Mouse (Mus musculus) heart, adult 8-10 months (tissue): ENCODE measurements at regions not wholly inside any gene's neighbourhood (a gene's known extent, or its start where the extent isn't known, plus 50 kb on each side); places are given as distances from the start of the nearest gene placed in this dataset.
"Not testable (repeated sequence)": the region's sequence is repeated elsewhere in the genome, so short reads cannot be mapped to it uniquely, and the experiment has no call there.

Source experiments
- DNase-seq: peaks from one replicate; pipeline ENCODE4 v3.0.0; 2022; ENCODE audit warnings: low spot score

DNA sequence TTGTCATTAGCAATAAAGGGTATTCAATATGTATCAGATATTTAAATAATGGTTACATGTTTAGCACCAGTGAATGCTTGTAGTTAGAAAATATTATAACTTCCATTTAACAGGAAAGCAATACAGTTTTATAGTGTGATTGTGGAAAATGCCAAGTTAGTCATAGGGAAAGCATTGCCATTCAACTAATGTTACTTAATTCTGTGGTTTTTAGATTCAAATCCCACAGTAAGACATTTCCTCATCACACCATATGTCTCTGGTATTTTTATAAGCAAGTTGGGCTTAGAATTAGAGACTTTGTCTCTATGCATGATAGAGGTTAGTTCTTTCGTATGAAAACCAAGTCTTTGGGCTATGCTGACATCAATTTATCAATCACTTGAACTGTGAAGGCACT, 133.0 kb downstream of the Prr30 start:
- no peak for DNase-seq

DNA sequence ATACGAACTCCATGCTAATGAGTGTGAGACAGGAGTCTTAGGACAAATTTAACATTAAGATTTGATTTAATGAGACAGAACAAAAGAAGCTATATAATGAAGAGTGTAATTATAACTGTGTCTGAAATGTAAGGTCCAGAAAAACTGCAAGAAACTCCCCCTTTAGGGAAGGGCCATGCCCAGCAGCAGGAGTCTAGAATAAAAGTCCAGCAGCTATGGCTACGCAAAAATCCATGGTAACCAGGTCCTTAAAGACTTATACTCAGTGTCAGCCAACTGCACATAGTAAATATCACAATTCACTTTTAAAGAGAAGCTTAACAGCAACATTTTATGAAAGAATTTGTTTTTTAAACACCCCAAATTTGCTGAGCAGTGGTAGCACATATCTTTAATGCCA, 143.3 kb downstream of the Prr30 start:
- DNase-seq = no peak

DNA sequence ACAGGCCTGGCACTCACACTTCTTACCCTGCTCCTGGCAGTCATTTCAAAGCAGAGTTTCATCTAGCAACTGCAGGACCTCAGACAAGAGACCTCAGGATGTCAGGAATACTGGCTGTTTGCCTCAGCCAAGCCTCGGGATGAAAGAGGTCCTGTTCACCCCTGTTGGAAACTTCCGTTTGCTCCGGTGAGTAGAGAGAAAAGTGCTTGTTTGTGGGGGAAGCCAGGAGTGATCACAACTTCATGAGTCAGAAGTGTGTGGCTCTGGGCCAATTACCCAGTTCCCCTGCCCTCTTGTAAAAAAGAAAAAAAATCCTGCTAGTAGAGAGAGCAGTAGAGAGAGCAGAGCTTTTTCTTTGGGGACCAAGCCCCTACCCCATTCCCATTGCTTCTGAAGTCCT, 144.2 kb downstream of the Prr30 start:
- DNase-seq = no peak

DNA sequence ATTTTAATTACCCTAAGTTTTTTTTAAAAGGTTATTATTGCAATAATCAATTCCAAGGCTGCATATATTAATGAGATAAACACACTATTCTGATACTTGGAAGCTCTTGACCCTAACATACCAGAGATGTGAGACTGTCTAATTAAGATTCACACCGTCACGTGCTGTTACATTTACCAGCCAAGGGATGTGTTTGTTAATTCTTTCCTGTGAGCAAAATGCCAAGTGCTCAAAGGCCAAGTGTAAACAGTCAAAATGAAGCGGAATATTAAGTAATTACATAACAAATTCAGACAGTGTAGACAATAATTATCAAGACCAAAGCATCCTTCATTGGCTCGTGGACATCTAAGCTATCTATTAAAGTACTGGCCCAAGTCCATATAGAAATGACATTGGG, 145.3 kb downstream of the Prr30 start:
- DNase-seq = no peak

DNA sequence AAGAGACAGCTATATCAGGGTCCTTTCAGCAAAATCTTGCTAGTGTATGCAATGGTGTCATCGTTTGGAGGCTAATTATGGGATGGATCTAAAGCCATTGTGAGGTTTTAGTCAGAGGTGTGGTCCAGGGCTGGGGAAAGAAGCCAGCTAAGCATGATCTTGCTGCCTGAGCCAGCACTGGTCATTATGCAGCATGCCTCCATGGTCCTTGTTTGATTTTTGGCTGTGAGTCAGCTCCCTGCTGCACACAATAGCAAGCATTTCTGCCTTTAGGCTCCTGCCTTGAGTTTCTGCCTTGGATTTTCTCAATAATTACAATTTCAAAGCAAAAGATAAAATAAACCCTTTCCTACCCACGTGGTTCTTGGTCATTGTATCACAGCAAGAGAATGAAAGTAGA, 147.4 kb downstream of the Prr30 start:
- no peak for DNase-seq

DNA sequence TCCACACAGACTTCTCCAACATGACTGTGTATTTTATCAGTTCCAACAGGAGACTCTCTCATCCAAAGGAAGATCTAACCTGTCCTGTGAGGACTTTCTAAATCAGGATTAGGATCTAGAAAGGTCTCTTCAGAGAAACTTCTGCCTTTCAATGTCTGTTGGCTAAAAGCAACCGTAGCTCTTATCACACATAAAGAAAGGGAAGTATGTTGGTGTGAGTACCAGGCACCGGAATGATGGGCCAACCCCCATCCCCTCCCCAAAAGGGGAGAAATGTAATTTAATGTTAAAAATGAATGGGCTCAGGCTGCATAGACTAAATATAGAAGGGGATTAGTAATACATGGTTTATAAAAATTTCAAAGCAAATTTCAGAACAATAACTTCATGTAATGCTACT, 149.9 kb downstream of the Prr30 start:
- no peak for DNase-seq

DNA sequence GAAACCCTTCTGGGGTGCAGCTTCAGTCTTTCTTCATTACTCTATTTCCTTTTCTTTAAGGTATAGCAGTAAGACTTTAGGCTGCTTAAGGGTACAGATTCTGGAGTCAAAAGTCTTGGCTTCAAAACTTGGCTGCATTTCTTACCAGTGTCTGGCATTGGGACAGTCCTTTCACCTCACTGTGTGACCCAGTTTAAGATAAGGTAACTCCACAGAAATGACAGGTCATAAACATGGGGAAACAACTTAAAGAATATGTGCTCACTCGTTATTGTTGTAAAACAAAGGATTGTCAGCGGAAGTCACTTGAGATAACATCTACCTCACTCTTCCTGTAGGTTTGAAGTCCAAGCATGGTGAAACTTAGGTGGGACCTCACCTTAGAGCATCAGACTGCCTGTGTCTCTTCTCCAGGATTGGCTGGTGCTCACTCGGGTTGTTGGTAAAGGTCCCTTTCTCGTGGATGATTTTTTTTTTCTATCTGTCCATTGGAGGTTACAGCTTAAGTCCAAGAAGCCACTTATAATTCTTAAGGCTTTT, 150.4 kb downstream of the Prr30 start:
- DNase-seq = no peak

DNA sequence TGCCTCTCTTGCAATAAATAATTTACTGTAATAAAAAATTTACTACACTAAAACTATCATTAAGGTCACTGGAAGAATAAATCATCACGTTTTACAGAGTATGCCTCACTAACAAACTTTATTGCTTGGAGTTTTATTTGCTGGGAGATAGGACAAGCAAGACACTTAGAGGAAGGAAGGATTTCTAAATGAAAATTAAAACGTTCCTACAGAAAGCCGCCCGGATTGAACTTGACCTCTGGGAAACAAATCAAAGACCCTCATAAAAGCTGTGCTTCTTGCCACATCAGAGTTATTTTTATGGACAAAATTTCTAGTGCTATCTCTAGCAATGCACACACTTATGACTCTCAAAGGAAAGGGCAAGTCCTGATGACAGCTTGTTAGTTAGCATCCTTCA, 156.6 kb downstream of the Prr30 start:
- DNase-seq = no peak

DNA sequence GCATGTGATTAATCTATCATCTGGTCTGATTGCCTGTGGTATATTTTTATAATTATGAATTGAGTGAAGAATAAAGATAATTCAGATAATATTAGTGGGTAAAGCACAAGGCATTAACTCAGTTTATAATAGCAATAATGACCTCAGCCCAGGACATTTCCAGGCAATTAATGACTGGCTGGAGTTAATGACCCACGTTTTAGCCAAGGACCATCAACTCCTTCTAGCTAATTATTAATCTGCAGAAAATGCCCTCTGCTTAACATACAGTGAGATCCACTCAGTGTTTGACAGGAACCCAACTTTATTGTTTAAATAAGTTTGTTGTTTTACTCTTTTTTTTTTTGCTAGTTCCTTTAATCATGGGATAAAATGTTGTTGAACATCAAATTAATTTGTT, 199.1 kb downstream of the Prr30 start:
- DNase-seq = no peak

DNA sequence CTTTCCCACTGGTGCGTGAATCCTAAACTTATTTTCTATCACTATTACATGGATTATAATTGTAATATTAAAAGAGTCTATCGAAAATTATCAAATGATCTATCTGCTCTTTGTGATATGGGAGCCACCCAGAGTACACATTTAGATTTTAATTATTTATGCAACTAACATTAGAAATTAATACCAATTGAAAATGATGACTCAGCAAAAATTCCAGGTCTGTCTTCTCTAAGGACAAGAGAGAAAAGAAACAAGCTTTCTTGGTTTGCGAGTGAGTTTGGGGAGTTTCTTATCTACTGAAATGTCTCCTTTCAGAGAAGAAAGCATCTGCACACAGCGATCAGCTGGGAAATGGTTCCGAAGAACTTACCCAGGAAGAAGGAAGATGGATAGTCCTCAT, 219.4 kb downstream of the Prr30 start:
- no peak for DNase-seq

DNA sequence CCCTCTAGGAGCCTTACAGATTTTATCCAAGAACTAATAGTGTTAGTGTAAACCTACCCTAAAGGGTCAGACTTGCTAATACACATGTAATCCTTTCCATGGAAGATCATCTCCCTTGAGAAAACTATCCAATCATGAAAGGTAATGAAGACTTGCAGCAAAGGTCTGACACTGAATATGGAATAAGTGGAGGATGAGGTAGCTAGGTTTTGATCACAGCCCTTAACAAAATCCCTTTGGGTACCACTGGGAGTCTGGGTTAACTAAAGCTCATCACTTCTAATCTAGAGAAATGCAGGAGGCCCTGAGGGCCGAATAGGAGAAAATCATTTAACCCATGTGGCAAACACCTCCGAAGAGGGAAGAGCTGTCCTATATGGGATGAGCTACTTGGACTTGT, 221.6 kb downstream of the Prr30 start:
- no peak for DNase-seq

DNA sequence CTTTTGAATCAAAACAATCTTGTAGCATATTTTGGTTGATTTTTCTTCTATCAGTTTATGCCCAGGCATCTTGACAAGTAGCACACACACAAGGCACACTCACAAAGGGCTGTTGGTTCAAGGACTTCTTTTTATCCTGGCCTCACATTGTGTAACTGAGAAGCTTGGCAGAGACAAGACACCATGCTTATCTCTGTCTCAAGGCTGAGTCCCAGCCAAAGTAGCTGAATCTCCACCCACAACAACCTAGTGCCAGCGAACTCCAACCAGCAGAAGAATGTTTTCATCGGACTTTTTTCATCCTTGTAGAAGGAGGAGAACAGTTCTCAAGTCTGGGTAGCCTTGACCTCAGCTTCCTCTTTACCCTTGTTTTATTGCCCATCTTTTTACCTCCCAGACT, 229.2 kb downstream of the Prr30 start:
- DNase-seq = peak; percentile 67

DNA sequence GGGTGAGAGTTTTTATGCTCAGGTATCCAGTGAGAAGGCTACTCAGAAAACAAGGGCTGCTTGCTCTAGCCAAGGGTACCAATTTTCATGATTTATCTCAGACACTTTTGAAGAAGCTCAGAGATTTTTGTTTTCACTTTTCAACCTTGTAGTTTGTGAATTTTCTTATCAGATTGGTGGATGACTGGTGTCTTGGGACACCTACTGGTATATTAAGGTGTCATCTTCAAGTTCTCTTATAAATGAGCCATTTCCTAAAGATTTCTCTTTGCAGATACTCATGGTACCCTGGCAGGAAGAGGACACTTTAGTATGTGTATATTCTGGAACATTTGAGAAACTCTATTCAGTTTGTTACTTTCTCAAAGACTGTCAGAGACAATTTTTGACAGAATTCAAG, 239.9 kb downstream of the Prr30 start:
- no peak for DNase-seq

DNA sequence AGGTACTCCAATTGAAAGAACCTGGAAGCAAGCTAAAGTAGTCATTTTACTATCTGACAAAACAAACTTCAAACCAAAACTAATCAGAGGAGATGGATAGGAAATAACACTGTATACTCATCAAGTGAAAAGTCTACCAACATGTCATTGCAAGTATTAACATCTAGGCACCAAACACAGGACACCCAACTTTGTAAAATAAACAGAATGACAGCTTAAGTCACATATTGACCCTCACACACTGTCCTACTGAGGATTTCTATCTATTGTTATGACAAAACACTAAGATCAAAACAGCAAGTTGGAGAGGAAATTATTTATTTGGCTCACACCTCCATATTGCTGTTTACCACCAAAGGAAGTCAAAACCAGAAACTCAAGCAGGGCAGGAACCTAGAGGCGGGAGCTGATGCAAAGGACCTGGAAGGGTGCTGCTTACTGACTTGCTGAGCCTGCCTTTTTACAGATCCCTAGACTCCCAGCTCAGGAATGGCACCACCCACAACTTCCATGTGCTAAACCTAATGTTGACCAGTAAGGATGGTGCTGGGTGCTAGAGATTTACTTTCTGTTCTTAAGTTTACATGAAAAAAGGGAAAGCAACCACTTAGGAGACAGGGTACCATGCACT, 244.2 kb downstream of the Prr30 start:
- no peak for DNase-seq

DNA sequence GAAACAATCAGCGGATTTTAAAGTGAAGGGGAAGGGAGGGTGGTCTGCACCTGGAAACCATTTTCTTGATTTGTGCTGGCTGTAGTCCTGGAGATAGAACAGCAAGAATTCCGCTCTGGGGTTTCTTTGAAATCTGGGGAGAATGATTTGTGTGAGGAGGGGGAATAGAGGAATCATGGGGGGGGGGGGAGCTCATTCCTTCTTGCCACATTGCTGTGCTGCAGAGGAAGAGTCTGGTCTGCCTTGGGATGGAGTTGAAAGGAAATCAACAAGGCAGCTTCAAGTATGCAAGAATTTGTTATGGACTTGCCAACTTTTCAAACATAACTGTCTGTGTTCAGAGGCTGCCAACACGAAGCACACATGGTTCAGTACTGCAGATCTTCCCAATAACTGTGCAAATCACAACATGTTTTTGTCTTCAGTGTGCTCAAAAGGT, 249.4 kb downstream of the Prr30 start:
- no peak for DNase-seq

DNA sequence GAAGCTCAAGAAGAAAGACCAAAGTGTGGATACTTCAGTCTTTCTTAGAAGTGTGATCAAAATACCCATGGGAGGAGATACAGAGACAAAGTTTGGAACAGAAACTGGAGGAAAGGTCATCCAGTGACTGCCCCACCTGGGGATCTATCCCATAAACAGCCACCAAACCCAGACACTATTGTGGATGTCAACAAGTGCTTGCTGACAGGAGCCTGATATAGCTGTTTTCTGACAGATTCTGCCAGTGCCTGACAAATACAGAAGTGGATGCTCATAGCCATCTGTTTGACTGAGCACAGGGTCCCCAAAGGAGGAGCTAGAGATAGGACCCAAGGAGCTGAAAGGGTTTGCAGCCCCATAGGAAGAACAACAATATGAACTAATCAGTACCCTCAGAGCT, 252.5 kb downstream of the Prr30 start:
- not testable (repeated sequence) for DNase-seq

DNA sequence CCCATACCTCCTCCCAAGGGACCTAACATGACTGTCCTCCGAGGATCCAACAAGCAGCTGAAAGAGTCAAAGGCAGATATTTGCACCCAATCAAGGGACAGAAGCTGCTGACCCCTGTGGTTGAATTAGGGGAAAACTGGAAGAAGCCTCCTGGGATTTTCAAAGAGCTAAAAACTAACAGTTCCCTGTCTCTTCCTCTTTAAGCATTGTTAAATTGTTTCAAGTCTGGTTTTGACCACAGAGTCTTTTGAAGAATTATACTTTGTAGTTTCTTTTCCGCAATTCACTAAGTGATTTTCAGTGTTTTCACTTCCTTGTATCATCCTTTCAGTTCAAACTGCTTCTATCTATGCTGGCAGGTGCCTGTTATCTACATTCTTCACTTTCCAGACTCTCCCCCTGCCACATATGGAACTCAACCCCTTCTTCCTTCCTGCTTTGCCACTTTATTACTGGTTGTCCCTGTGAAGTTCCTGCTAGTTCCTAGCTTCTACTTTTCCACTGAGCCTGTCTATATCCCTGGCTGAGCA, 262.7 kb downstream of the Prr30 start:
- DNase-seq = no peak

DNA sequence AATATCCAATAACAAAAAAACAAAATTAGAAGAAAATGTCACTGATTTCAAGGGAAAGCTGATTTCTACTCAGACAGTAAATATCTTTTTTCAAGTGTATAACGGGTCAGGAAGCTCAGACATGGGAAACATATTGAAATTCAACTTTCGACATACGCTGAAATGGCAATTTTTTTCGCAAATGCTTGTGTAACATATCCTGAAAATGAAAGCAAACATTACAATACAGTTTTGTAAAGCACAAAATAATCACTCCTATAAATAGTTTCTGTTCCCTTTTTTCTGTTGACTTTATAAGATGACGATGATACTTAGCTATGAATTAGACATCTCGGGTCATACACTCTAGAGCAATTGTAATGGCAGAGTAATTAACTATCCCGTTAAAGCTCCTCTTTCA, 265.6 kb downstream of the Prr30 start:
- DNase-seq = no peak

DNA sequence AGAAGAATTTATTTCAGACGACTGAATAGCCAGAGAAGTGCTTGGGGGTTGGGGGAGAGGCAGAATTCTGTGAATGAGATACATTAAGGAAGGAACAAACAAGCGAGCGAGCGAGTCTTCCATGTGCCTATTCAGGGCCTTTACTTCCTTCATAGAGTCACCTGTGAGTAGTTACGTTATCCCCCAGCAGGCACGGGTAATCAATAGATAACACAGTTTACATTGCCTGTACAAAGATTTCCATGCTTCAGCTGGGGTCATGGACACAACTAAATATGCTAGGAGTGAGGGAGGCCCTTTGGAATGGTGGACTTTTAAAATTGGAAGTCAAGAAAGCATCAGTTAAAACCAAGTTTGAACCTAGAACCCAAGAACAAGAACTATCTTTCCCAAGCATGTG, 275.2 kb downstream of the Prr30 start:
- DNase-seq = no peak

DNA sequence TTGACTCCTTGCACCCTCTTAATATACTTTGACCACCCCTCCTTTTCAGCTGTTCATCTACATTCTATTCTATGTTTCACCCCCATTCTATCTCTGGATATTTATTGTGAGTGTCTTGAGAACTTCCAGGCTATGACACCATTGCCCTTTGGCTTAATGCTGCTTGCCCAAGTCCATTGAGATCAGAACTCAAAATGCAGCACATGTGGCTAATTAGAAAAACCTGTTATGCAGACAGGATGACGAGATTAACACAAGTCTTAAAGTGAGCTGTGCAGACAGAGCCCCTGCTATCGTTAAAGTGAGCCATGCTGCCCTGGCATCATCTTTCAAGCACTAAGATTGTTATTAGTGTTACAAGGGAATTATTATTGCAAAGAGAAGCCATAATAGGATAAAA, 299.9 kb downstream of the Prr30 start:
- DNase-seq = no peak

DNA sequence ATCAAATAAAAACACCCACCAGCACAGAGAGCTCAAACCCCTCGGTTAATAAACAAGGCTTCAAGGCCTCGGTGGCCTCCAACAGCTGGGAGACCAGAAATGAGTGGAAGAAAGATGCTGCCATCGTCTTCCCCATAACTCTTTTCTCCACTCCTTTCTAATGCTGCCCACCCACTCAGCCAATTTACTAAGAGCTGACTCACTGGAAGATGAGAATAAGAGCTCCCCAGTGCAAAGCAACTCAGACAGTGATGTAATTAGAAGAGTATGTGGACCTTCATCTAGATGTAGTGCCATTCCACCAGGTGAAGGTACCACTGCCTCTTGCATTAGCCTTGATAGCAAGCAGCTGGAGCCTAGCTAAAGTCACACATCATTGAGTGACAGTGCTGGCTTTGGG, 301.1 kb downstream of the Prr30 start:
- DNase-seq = no peak

DNA sequence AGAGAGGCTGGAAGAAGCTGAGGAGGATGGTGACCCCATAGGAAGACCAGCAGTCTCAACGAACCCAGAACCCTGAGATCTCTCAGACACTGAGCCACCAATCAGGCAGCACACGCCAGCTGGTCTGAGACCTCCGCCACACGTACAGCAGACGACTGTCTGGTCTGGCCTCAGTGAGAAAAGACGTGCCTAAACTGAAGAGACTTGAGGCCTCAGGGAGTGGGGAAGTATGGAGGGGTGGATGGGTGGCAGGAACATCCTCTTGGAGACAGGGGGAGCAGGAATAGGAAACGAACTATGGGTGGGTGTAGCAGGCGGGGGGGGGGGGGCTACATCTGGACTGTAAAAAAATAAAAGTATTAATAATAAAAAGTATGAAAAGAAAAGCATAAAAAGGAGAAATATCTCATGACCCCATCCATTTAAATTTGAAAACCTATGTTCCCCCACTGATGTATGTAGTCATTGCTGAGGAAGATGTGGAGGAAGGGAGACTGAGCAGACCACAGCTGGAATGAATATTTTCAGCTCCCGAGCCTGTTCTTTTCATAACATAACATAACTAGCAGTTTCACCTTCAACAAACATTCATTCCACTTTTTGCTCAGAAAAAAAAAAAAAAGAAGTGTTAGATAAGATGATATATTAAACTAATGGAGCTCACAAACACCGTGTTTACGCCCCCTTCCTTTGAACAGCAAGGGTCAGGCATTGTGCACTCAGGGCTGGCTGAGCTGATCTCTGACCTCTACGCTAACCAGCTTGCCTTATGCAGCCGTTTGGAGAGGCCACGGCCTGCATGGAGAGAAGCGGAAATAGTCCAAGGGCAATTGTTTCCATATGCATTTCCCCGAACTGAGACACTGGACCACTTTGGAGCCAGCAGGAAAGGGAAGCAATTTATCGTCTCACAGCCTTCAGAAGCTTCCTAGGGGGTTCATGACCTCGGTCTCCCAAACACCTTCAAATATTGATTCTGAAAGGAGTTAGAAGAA, 310.7 kb downstream of the Prr30 start:
- no peak for DNase-seq

DNA sequence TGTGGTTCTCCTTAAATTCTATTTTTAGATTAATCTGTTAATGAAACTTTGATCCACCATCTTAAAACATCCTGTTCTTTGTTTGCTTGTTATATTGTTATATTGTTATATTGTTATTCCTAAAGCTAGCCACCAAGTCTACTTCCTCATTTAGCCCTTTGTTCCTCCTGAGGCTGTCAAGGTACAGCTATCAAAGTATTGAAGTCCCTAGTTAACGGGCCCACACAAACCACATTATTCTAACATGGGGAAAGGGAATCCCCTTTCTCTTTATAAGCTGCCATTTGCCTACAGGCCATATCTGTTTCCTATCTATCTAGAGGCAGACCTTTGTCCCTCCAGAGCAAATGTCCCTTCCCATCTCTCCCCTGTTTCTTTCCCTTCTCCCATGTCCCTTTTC, 317.0 kb downstream of the Prr30 start:
- no peak for DNase-seq
